Mouse (Mus musculus) bone marrow, adult 2 months (tissue): ENCODE measurements around the gene Map1s.

ENCODE experiments used
- CTCF ChIP-seq: fragments of 200-500 bp; IDR thresholded peaks from 2 replicates; pipeline ENCODE4 v1.5.1; 2011; ENCODE audit warnings: low read length, control low read depth; ENCODE audit not compliant: control insufficient read depth, insufficient read depth
- POLR2A ChIP-seq: fragments of 200-500 bp; IDR thresholded peaks from 2 replicates; pipeline ENCODE4 v1.6.1; 2011; ENCODE audit warnings: low read depth, mild to moderate bottlenecking, control low read depth, low read length, borderline replicate concordance; ENCODE audit not compliant: control insufficient read depth

GRCm38 (mm10) chr8:70892022-70892895, 13.5 kb upstream of the Map1s start, which contains the start of gene Slc5a5:
- no peak for TF ChIP-seq CTCF
- no peak for TF ChIP-seq POLR2A
